Mouse (Mus musculus) CD4-positive, CD25-positive, alpha-beta regulatory T cell, adult 4 months (primary cell): ENCODE results near the gene Klhl22. TPM values are rescaled to one million over a fixed set of nuclear protein-coding genes. Genes with fewer than 3 reads are reported as not detected.

Experiments used
- ATAC-seq: one replicate; pipeline ENCODE4 v1.8.0; 2017
- polyA plus RNA-seq, 2 experiments: library from polyadenylated mRNA; unstranded; fragments of 100-300 nt; shearing (Covaris generic); gene quantifications; one replicate each; pipeline ENCODE4 v1.2.1; 2017

Gene Klhl22
- polyA plus RNA-seq, 2 experiments from 2014 or later, result 15.6 to 30.9 TPM

- no peak for ATAC-seq
Observed at GRCm38 (mm10) chr16:17833681-17834399, 74.4 kb downstream of the Klhl22 start.

- no peak for ATAC-seq
Observed at GRCm38 (mm10) chr16:17834543-17834942, 75.1 kb downstream of the Klhl22 start.

GRCm38 (mm10) chr16:17835481-17835880 lies 76.1 kb downstream of the Klhl22 start:
- no peak for ATAC-seq

- ATAC-seq, result no peak
Observed at GRCm38 (mm10) chr16:17838051-17838450, 78.6 kb downstream of the Klhl22 start, which contains the start of gene Car15. Gene Car15 (minus strand): TSS chr16:17838364.

- no peak for ATAC-seq
Observed at GRCm38 (mm10) chr16:17839976-17840375, 80.6 kb downstream of the Klhl22 start.

GRCm38 (mm10) chr16:17842437-17842836 lies 83.0 kb downstream of the Klhl22 start:
- no peak for ATAC-seq

Other genes starting within 250 kb of the Klhl22 start
- 10 to 100 TPM; 66.1 to 98.7 TPM for gene Thap7, start 228.5 kb upstream of the Klhl22 start, polyA plus RNA-seq
- gene Lrrc74b, start 198.4 kb upstream of the Klhl22 start, polyA plus RNA-seq, result not detected
- not detected for gene P2rx6, start 197.7 kb upstream of the Klhl22 start, polyA plus RNA-seq
- gene Slc7a4, start 176.4 kb upstream of the Klhl22 start, polyA plus RNA-seq, result 1 to 10 TPM; 2.3 to 4.3 TPM
- 10 to 100 TPM; 13.3 to 34.7 TPM for gene Smpd4, start 140.3 kb upstream of the Klhl22 start, polyA plus RNA-seq
- gene Ccdc74a, start 113.1 kb upstream of the Klhl22 start, polyA plus RNA-seq, result 1 to 10 TPM in 1 of 2 experiments, under 1 TPM in 1; 0.52 to 1.2 TPM
- 100 to 1,000 TPM in 1 of 2 experiments, 10 to 100 TPM in 1; 67.1 to 128 TPM for gene Med15, start 26.7 kb upstream of the Klhl22 start, polyA plus RNA-seq
- not detected for gene Scarf2, start 37.7 kb downstream of the Klhl22 start, polyA plus RNA-seq
- gene B830017H08Rik, start 73.5 kb downstream of the Klhl22 start, polyA plus RNA-seq, result not detected
- 1 to 10 TPM; 4.1 to 5.2 TPM for gene Car15, start 78.7 kb downstream of the Klhl22 start, polyA plus RNA-seq
- gene Gm20518, start 132.1 kb downstream of the Klhl22 start, polyA plus RNA-seq, result under 1 TPM; 0.28 to 0.38 TPM
- gene Tssk1, start 134.6 kb downstream of the Klhl22 start, polyA plus RNA-seq, result not detected
- 10 to 100 TPM; 20.2 to 28.9 TPM for gene Dgcr2, start 138.9 kb downstream of the Klhl22 start, polyA plus RNA-seq
- gene Tssk2, start 139.0 kb downstream of the Klhl22 start, polyA plus RNA-seq, result not detected
- gene Ess2, start 151.7 kb downstream of the Klhl22 start, polyA plus RNA-seq, result 10 to 100 TPM; 32.7 to 53.9 TPM
- gene Gsc2, start 155.4 kb downstream of the Klhl22 start, polyA plus RNA-seq, result not detected
- 1 to 10 TPM; 7.9 to 9.5 TPM for gene Slc25a1, start 168.6 kb downstream of the Klhl22 start, polyA plus RNA-seq
- gene Vpreb2, start 220.8 kb downstream of the Klhl22 start, polyA plus RNA-seq, result not detected